Mouse (Mus musculus): ENCODE measurements around the gene Fst. TPM values are rescaled to one million over a fixed set of nuclear protein-coding genes. Genes with fewer than 3 reads are reported as not detected.
A peak's percentile ranks its signal among the peaks of the same experiment; 100 is the strongest.

Fst gene
- not detected in 2 replicates for total RNA-seq (2017)

GRCm38 (mm10) chr13:114458886-114459700 lies at the start of gene Fst:
TSS of gene Fst (minus strand) at chr13:114458951.
- ATAC-seq (replicated peaks in 1 of 2; ENCODE audit: insufficient read depth in 1 of 2, low FRiP score in 2 of 2, low TSS enrichment in 1 of 2, low read depth in 1 of 2, poor library complexity in 2 of 2, severe bottlenecking in 2 of 2), result no peak

GRCm38 (mm10) chr13:114493826-114494225 lies 35.1 kb upstream of the Fst start:
- ATAC-seq (replicated peaks in 1 of 2; ENCODE audit: insufficient read depth in 1 of 2, low FRiP score in 2 of 2, low TSS enrichment in 1 of 2, low read depth in 1 of 2, poor library complexity in 2 of 2, severe bottlenecking in 2 of 2), result no peak

GRCm38 (mm10) chr13:114488178-114488577 lies 29.4 kb upstream of the Fst start:
- no peak for ATAC-seq (replicated peaks in 1 of 2; ENCODE audit: insufficient read depth in 1 of 2, low FRiP score in 2 of 2, low TSS enrichment in 1 of 2, low read depth in 1 of 2, poor library complexity in 2 of 2, severe bottlenecking in 2 of 2)

GRCm38 (mm10) chr13:114478329-114478728 lies 19.6 kb upstream of the Fst start:
- ATAC-seq (replicated peaks in 1 of 2; ENCODE audit: insufficient read depth in 1 of 2, low FRiP score in 2 of 2, low TSS enrichment in 1 of 2, low read depth in 1 of 2, poor library complexity in 2 of 2, severe bottlenecking in 2 of 2), result no peak

- no peak for ATAC-seq (replicated peaks in 1 of 2; ENCODE audit: insufficient read depth in 1 of 2, low FRiP score in 2 of 2, low TSS enrichment in 1 of 2, low read depth in 1 of 2, poor library complexity in 2 of 2, severe bottlenecking in 2 of 2)
These were observed 11.2 kb upstream of the Fst start for GRCm38 (mm10) chr13:114469945-114470344.

- peak in 1 of 2 experiments; percentile 64; a peak in 1 of 4 replicates for ATAC-seq (replicated peaks in 1 of 2; ENCODE audit: insufficient read depth in 1 of 2, low FRiP score in 2 of 2, low TSS enrichment in 1 of 2, low read depth in 1 of 2, poor library complexity in 2 of 2, severe bottlenecking in 2 of 2)
These were observed 7.6 kb upstream of the Fst start for GRCm38 (mm10) chr13:114466269-114466919.

GRCm38 (mm10) chr13:114465387-114465786 lies 6.6 kb upstream of the Fst start:
- no peak for ATAC-seq (replicated peaks in 1 of 2; ENCODE audit: insufficient read depth in 1 of 2, low FRiP score in 2 of 2, low TSS enrichment in 1 of 2, low read depth in 1 of 2, poor library complexity in 2 of 2, severe bottlenecking in 2 of 2)

- no peak for ATAC-seq (replicated peaks in 1 of 2; ENCODE audit: insufficient read depth in 1 of 2, low FRiP score in 2 of 2, low TSS enrichment in 1 of 2, low read depth in 1 of 2, poor library complexity in 2 of 2, severe bottlenecking in 2 of 2)
These were observed 6.1 kb upstream of the Fst start for GRCm38 (mm10) chr13:114464824-114465223.

- ATAC-seq (replicated peaks in 1 of 2; ENCODE audit: insufficient read depth in 1 of 2, low FRiP score in 2 of 2, low TSS enrichment in 1 of 2, low read depth in 1 of 2, poor library complexity in 2 of 2, severe bottlenecking in 2 of 2), result no peak
These were observed 4.0 kb upstream of the Fst start for GRCm38 (mm10) chr13:114462548-114463408.

GRCm38 (mm10) chr13:114460306-114460892 lies 1.6 kb upstream of the Fst start:
- peak in 1 of 2 experiments; percentile 60; a peak in 2 of 4 replicates for ATAC-seq (replicated peaks in 1 of 2; ENCODE audit: insufficient read depth in 1 of 2, low FRiP score in 2 of 2, low TSS enrichment in 1 of 2, low read depth in 1 of 2, poor library complexity in 2 of 2, severe bottlenecking in 2 of 2)

- no peak for ATAC-seq (replicated peaks in 1 of 2; ENCODE audit: insufficient read depth in 1 of 2, low FRiP score in 2 of 2, low TSS enrichment in 1 of 2, low read depth in 1 of 2, poor library complexity in 2 of 2, severe bottlenecking in 2 of 2)
These were observed 980 bp upstream of the Fst start for GRCm38 (mm10) chr13:114459701-114460160.

- ATAC-seq (replicated peaks in 1 of 2; ENCODE audit: insufficient read depth in 1 of 2, low FRiP score in 2 of 2, low TSS enrichment in 1 of 2, low read depth in 1 of 2, poor library complexity in 2 of 2, severe bottlenecking in 2 of 2), result peak; percentile 26 to 39; a peak in 3 of 4 replicates
These were observed 363 bp downstream of the Fst start for GRCm38 (mm10) chr13:114458291-114458885.

- ATAC-seq (replicated peaks in 1 of 2; ENCODE audit: insufficient read depth in 1 of 2, low FRiP score in 2 of 2, low TSS enrichment in 1 of 2, low read depth in 1 of 2, poor library complexity in 2 of 2, severe bottlenecking in 2 of 2), result no peak
These were observed 1.1 kb downstream of the Fst start for GRCm38 (mm10) chr13:114457567-114458120.

- ATAC-seq (replicated peaks in 1 of 2; ENCODE audit: insufficient read depth in 1 of 2, low FRiP score in 2 of 2, low TSS enrichment in 1 of 2, low read depth in 1 of 2, poor library complexity in 2 of 2, severe bottlenecking in 2 of 2), result peak; percentile 38 to 68; a peak in 2 of 4 replicates
These were observed 1.8 kb downstream of the Fst start for GRCm38 (mm10) chr13:114456766-114457566.

GRCm38 (mm10) chr13:114456224-114456623 lies 2.5 kb downstream of the Fst start:
- ATAC-seq (replicated peaks in 1 of 2; ENCODE audit: insufficient read depth in 1 of 2, low FRiP score in 2 of 2, low TSS enrichment in 1 of 2, low read depth in 1 of 2, poor library complexity in 2 of 2, severe bottlenecking in 2 of 2), result peak in 1 of 2 experiments; percentile 16; a peak in 2 of 4 replicates

- 0 out of 4 replicates have a peak, but pooled peaks of 1 of the 2 experiments have one; percentile 1 for ATAC-seq (replicated peaks in 1 of 2; ENCODE audit: insufficient read depth in 1 of 2, low FRiP score in 2 of 2, low TSS enrichment in 1 of 2, low read depth in 1 of 2, poor library complexity in 2 of 2, severe bottlenecking in 2 of 2)
These were observed 3.0 kb downstream of the Fst start for GRCm38 (mm10) chr13:114455788-114456187.

Data from hematopoietic stem cell, adult 5-6 weeks (primary cell).